Mouse (Mus musculus): ENCODE data around the gene App. TPM values are rescaled to one million over a fixed set of nuclear protein-coding genes. Genes with fewer than 3 reads are reported as not detected.
A peak's percentile ranks its signal among the peaks of the same experiment; 100 is the strongest.

Gene App
- polyA plus RNA-seq, 1 experiment from 2014 or later = 175 TPM

GRCm38 (mm10) chr16:85038731-85039130 is 134.8 kb downstream of the App start:
- 85% methylated on average over 8 of the region's 8 CpGs for WGBS
- no peak for ATAC-seq (ENCODE audit: insufficient read depth, low FRiP score, low read depth)

DNA sequence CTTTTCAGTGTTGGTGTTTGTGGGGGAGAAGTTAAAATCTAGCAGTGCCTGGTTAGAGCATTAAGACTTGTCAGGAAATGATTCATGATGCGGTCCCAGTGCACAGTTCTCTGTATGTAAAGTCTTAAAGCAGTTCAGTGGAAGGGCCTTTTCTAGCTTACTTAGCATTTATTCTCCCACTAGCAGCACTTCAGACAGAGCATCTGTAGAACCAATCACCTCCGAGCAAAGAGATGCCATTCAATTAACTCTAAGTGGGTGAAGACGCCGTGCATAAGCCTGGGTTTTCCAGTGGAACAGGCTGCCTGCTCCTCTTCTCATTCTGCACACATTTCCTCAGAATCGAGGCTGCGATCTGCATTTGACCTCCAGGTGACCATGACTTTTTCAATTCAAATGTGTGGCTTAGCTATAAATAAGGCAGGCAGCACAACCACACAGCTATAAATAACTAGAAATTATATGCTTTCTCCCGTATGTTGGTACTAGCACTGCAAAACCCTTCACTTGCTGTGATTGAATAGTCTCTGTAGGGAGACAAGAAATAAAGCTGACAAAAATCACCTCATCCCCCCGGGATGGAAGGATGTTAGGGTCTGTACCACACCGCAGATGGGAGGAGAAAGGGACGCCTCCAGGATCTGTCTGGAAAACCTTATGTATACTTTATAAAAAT is 135.5 kb downstream of the App start:
- Histone ChIP-seq H3K4me2 (no peak overlapping the region), H3K9me3 (no peaks in the 10 kb centered on the region), H3K27me3 (replicated peaks) (no peaks in the 10 kb centered on the region), H3K4me3 (replicated peaks) (no peak overlapping the region), H3K9ac (no peak overlapping the region), H3K27ac (no peak overlapping the region), H3K36me3 (0 out of 2 replicates have a peak, but pooled peaks cover 4% of the 10 kb centered on the region), H3K4me1 (no peaks in the 10 kb centered on the region)
- no peak for ATAC-seq (ENCODE audit: insufficient read depth, low FRiP score, low read depth)
- WGBS = 75% methylated on average over 10 of the region's 10 CpGs

More at GRCm38 (mm10) chr16:85038731-85039130, 134.8 kb downstream of the App start:
- no peaks in the 10 kb centered on the region for H3K27me3 ChIP-seq (replicated peaks)
- H3K4me2 ChIP-seq = no peak overlapping the region
- H3K9me3 ChIP-seq = no peaks in the 10 kb centered on the region
- H3K9ac ChIP-seq = no peak overlapping the region
- no peaks in the 10 kb centered on the region for H3K4me1 ChIP-seq
- H3K27ac ChIP-seq = no peak overlapping the region
- H3K4me3 ChIP-seq (replicated peaks) = no peak overlapping the region
- peaks cover 4% of the 10 kb centered on the region; the same call in 1 of the 2 replicates for H3K36me3 ChIP-seq

- Histone ChIP-seq H3K4me2 (no peak overlapping the region), H3K4me1 (no peaks in the 10 kb centered on the region), H3K4me3 (replicated peaks) (no peak overlapping the region), H3K36me3 (peaks cover 9% of the 10 kb centered on the region), H3K27ac (no peak overlapping the region), H3K9ac (no peak overlapping the region), H3K9me3 (no peaks in the 10 kb centered on the region), H3K27me3 (replicated peaks) (no peaks in the 10 kb centered on the region)
- ATAC-seq (ENCODE audit: insufficient read depth, low FRiP score, low read depth) = no peak
- WGBS = 89% methylated on average over 5 of the region's 5 CpGs
Observed at GRCm38 (mm10) chr16:85035815-85036214, 137.8 kb downstream of the App start.

DNA sequence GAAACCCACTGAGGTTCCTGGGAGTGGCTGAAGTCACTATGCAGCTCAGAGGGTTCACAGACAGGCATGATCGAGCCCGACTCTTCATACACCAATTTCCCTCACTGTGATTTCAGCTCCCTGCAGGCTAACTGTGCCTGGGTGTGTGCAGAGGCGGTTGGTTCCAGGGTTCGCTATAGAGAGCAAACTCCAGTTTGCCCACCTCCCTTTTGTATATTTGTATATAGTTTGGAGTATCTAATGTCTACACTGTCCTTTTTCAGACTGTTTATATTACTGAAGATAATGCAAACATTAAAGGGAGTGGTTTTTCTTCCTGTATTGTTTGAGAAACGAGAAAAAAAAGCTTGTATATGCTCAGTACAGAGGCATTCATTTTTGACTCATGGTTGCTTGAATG is 139.8 kb downstream of the App start:
- Histone ChIP-seq H3K9ac (no peak overlapping the region), H3K9me3 (no peaks in the 10 kb centered on the region), H3K4me3 (replicated peaks) (no peak overlapping the region), H3K27ac (no peak overlapping the region), H3K27me3 (replicated peaks) (no peaks in the 10 kb centered on the region), H3K4me2 (no peak overlapping the region), H3K36me3 (peaks cover 13% of the 10 kb centered on the region), H3K4me1 (no peaks in the 10 kb centered on the region)
- ATAC-seq (ENCODE audit: insufficient read depth, low FRiP score, low read depth) = peak; percentile 89
- WGBS = 51% methylated on average over 5 of the region's 5 CpGs

- H3K4me3 ChIP-seq (replicated peaks) = no peak overlapping the region
- WGBS = 94% methylated on average over 12 of the region's 12 CpGs
- no peak overlapping the region for H3K9ac ChIP-seq
- H3K4me1 ChIP-seq = no peaks in the 10 kb centered on the region
- H3K9me3 ChIP-seq = no peaks in the 10 kb centered on the region
- no peak overlapping the region for H3K4me2 ChIP-seq
- H3K27ac ChIP-seq = no peak overlapping the region
- H3K36me3 ChIP-seq = peaks cover 12% of the 10 kb centered on the region
- no peaks in the 10 kb centered on the region for H3K27me3 ChIP-seq (replicated peaks)
- ATAC-seq (ENCODE audit: insufficient read depth, low FRiP score, low read depth) = no peak
Observed at GRCm38 (mm10) chr16:85030810-85031209, 142.8 kb downstream of the App start.

DNA sequence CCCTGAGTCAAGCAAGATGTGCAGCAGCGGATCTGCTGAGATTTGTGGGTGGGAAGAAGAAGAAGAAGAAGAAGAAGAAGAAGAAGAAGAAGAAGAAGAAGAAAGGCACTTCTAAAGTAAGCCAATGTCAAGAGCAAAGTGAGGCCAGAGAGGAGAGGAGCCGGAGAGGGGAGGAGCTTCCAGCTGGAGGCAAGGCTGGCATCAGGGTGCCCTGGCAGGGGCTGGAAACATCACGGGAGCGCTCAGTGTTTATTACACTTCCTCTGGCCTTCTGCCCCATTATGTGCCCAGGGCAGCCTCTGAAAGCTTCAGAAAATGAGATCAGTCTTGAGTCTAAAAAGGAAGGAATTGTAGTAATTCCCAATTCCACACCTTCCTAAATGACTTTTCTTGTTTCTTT is 145.2 kb downstream of the App start:
- Histone ChIP-seq H3K9me3 (no peaks in the 10 kb centered on the region), H3K4me2 (no peak overlapping the region), H3K27ac (no peak overlapping the region), H3K4me1 (no peaks in the 10 kb centered on the region), H3K9ac (no peak overlapping the region), H3K4me3 (replicated peaks) (no peak overlapping the region), H3K27me3 (replicated peaks) (no peaks in the 10 kb centered on the region), H3K36me3 (peaks cover 25% of the 10 kb centered on the region)
- WGBS = 80% methylated on average over 4 of the region's 4 CpGs
- ATAC-seq (ENCODE audit: insufficient read depth, low FRiP score, low read depth) = no peak

DNA sequence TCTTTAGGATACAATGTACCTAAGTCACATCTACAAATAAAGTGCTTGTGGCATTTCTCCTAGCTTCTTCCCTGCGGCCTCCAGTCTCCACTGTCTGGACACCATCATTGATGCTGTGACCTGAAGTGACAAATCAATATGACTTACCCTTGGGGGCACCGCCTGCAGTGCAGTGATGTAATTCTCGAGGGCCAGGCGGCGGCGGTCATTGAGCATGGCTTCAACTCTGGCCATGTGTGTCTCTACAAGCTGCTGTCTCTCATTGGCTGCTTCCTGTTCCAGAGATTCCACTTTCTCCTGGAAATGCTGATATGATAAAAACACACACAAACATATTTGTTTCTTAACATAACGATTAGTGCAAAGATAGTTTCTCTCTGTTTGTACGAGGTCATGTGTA is 148.9 kb downstream of the App start:
- 95% methylated on average over 8 of the region's 8 CpGs for WGBS
- Histone ChIP-seq H3K9ac (no peak overlapping the region), H3K27me3 (replicated peaks) (no peaks in the 10 kb centered on the region), H3K27ac (no peak overlapping the region), H3K36me3 (peaks cover 20% of the 10 kb centered on the region), H3K4me3 (replicated peaks) (no peak overlapping the region), H3K9me3 (no peaks in the 10 kb centered on the region), H3K4me1 (no peaks in the 10 kb centered on the region), H3K4me2 (no peak overlapping the region)
- no peak for ATAC-seq (ENCODE audit: insufficient read depth, low FRiP score, low read depth)

DNA sequence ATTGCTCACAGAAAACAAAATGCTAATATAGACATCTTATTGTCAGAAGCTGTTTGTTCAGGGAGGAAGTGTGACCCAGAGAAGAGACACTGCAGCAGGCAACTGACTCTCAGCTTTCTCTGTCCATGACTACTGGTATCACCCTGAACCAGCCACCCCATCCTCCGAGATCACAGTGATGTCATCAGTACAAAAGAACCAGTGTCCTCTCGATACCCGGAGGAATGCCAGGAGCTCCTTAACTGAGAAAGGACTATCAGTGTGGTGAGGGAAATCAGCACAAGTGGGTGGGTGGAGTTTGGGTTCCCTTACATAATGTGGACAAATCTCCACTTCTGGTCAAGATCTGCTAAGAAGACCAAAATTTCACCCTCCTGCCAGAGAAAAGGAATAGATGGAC is 150.5 kb downstream of the App start:
- Histone ChIP-seq H3K9ac (no peak overlapping the region), H3K27me3 (replicated peaks) (no peaks in the 10 kb centered on the region), H3K4me3 (replicated peaks) (no peak overlapping the region), H3K4me1 (no peaks in the 10 kb centered on the region), H3K9me3 (no peaks in the 10 kb centered on the region), H3K4me2 (no peak overlapping the region), H3K27ac (no peak overlapping the region), H3K36me3 (peaks cover 16% of the 10 kb centered on the region)
- ATAC-seq (ENCODE audit: insufficient read depth, low FRiP score, low read depth) = no peak
- 89% methylated on average over 3 of the region's 3 CpGs for WGBS

DNA sequence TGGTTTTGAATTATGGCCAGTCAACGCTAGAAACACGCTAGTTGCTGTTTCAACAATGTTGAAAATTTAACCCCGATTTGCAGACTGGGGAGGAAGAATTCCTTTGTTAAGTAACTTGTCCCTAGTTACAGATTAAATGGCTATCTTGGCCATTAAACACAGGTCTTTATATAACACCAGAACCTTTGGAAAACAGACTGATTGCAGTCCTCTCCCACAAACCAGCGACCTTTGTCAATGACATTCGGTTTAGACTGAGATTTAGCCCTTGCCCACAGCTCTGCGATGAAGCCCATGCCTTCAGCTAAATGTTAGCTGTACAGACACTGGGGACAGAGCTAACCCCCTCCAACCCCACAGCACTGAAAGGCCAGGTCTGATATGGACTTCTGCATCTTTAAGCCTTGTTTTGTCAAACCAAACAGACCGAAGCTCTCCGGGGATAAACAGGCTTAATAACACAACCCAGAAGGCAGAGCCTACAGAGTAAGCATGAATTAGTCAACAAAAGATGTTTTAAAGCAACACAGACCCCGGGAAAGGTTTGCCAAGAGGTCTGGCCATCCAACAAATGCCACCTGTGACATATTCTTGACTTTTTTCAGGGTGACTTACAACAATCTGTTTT is 152.8 kb downstream of the App start:
- ATAC-seq (ENCODE audit: insufficient read depth, low FRiP score, low read depth) = no peak
- Histone ChIP-seq H3K4me2 (no peak overlapping the region), H3K9me3 (no peaks in the 10 kb centered on the region), H3K36me3 (peaks cover 13% of the 10 kb centered on the region), H3K4me3 (replicated peaks) (no peak overlapping the region), H3K4me1 (no peaks in the 10 kb centered on the region), H3K27ac (no peak overlapping the region), H3K9ac (no peak overlapping the region), H3K27me3 (replicated peaks) (no peaks in the 10 kb centered on the region)
- 66% methylated on average over 9 of the region's 9 CpGs for WGBS

- Histone ChIP-seq H3K4me3 (replicated peaks) (no peak overlapping the region), H3K27ac (no peak overlapping the region), H3K4me2 (no peak overlapping the region), H3K36me3 (peaks cover 5% of the 10 kb centered on the region), H3K9me3 (no peaks in the 10 kb centered on the region), H3K4me1 (no peaks in the 10 kb centered on the region), H3K27me3 (replicated peaks) (no peaks in the 10 kb centered on the region), H3K9ac (no peak overlapping the region)
- 89% methylated on average over 5 of the region's 5 CpGs for WGBS
- ATAC-seq (ENCODE audit: insufficient read depth, low FRiP score, low read depth) = no peak
Observed at GRCm38 (mm10) chr16:85019273-85019672, 154.3 kb downstream of the App start.

GRCm38 (mm10) chr16:85017845-85018244 is 155.7 kb downstream of the App start:
- no peak for ATAC-seq (ENCODE audit: insufficient read depth, low FRiP score, low read depth)
- Histone ChIP-seq H3K27me3 (replicated peaks) (no peaks in the 10 kb centered on the region), H3K4me3 (replicated peaks) (no peak overlapping the region), H3K36me3 (peaks cover 8% of the 10 kb centered on the region; the same call in 1 of the 2 replicates), H3K4me2 (no peak overlapping the region), H3K9ac (no peak overlapping the region), H3K4me1 (no peaks in the 10 kb centered on the region), H3K27ac (no peak overlapping the region), H3K9me3 (no peaks in the 10 kb centered on the region)
- WGBS = 80% methylated on average over 7 of the region's 7 CpGs

GRCm38 (mm10) chr16:85012695-85013094 is 160.9 kb downstream of the App start:
- Histone ChIP-seq H3K27me3 (replicated peaks) (no peaks in the 10 kb centered on the region), H3K9ac (no peak overlapping the region), H3K4me1 (no peaks in the 10 kb centered on the region), H3K4me2 (no peak overlapping the region), H3K9me3 (no peaks in the 10 kb centered on the region), H3K36me3 (peaks cover 17% of the 10 kb centered on the region), H3K4me3 (replicated peaks) (no peak overlapping the region), H3K27ac (no peak overlapping the region)
- ATAC-seq (ENCODE audit: insufficient read depth, low FRiP score, low read depth) = no peak
- 90% methylated on average over 3 of the region's 3 CpGs for WGBS
